Mouse (Mus musculus) brain, adult 2 months (tissue): ENCODE measurements around the gene Azin2.

Source experiments
- DNase-seq: peaks from one replicate; pipeline ENCODE4 v3.0.0; 2011; ENCODE audit warnings: low read depth, low spot score

The Azin2 gene

GRCm38 (mm10) chr4:128899332-128899731 lies 62.9 kb downstream of the Azin2 start:
- DNase-seq, result peak; percentile 91

GRCm38 (mm10) chr4:128897911-128898421 lies 64.3 kb downstream of the Azin2 start:
- peak; percentile 77 for DNase-seq

DNA sequence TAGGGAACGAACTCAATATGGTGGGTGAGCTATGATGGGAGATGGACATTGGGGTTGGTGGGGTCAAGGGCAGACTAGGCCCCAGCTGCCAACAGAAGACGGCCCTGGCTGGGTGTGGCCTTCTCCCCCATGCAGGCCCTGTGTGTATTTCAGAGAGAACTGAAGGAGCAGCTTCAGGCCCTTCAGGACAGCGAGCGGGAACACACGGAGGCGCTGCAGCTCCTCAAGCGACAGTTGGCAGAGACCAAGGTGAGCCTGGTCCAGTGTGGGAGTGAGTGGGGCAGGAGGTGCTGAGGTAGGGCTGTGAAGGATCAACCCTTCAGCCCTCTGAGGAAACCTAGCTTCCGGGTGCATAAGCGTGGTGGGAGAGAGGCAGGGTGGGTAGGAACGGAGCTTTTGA lies 65.6 kb downstream of the Azin2 start:
- DNase-seq, result no peak

GRCm38 (mm10) chr4:128895841-128896240 lies 66.4 kb downstream of the Azin2 start:
- DNase-seq, result no peak

GRCm38 (mm10) chr4:128894112-128894511 lies 68.1 kb downstream of the Azin2 start:
- DNase-seq, result no peak

DNA sequence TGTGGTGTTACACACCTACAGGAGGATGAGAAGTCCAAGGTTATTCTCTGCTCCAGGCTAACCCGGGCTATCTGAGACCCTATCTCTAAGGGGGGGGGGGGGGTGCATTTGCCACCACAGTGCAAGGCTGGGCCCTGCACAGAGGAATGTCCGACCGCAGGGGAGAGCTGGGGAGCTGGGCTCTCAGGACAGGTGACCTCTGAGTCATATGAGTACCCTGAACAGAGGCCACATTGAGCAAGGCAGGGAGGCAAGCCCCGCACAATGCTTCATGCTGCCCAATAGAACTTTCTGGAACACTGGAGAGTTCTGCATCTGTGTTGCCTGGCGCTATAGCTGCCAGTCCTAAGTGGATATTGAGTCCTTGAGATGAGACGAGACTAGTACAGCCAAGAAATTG lies 70.1 kb downstream of the Azin2 start:
- no peak for DNase-seq

DNA sequence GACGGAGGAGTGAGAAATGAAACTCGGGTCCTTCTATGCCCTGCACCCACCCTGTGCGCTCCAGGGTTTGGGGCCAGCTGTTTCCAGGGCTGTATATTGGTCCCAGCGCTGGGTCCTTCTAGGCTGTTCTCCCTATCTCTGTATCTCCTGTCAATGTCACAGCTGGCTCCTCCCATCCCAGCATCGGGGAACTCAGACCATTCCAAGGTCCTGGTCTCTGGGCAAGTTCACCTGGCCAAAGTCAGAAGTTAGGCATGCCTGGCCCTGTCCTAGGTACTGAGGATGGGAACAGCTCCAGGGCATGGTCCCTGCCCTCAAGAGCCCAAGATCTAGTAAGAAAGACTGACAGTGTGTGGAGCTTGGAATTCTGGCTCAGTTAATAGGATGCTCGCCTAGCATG lies 70.5 kb downstream of the Azin2 start:
- no peak for DNase-seq

DNA sequence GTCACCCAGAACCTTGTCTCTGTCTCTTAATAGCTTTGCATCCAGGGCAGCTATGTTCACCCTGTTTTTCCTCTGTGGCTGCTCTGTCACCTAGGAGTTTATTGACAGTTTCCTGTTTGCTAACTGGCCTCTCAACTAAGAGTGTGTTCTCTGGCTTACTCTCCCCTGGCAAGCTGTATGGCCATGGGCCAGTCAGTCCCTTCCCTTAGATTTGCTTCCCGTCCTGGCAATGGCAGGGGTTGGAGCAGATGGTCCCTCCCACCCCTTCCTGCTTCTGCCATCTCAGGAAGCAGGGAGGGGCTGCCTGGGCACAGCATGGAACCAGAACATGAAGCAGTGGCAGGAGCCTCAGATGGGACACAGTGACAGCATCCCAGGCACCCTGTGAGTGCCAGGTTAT lies 71.1 kb downstream of the Azin2 start:
- DNase-seq, result peak; percentile 99

- DNase-seq, result no peak
Observed at GRCm38 (mm10) chr4:128889752-128890630, 72.3 kb downstream of the Azin2 start.

DNA sequence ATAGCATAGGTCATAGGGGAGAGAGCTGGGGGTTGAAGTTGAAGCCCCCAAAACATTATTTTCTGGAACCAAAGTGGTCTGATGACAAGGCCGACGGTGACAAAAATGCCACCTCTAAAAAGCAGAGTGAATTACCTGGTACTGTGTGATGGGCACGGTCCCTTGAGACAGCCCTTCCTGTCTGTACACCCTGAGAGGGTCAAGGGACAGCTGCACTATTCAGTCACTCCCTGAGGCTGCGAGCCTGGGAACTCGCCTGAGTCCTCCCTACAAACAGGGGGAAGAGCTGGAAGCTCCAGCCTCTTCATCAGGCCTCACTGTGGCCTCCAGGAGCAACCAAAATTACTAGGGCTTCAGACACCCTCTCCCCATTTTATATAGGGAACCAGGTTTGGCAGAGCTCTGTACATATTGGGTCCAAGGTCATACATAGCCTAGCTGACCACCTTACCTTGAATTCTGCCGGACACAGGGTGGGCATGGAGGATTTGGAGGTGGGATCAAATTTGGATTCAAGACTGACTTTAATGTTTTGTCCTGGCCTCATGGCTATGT lies 73.7 kb downstream of the Azin2 start:
- no peak for DNase-seq

DNA sequence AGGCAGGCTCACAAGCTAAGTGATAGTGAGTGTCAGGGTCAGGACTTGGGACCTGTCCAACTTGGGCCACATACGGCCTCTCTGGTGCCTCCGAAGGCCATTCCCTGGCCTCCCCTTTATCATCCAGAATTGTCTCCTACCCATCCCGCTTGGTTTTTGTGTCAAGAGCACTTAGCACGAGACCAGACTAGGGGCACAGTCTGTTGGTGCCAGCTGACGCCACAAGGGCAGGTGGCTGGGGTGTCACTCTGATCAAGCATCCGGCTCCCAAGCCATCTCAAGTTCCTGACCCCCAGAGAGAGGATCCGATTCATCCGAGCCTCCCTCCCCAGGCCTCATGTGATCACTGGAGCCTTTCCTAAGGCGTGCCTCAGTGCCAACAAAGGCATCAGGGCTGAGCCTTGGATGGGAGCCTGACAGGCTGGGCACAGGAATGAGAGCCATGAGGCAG lies 74.6 kb downstream of the Azin2 start:
- DNase-seq, result peak; percentile 98

GRCm38 (mm10) chr4:128887026-128887425 lies 75.2 kb downstream of the Azin2 start:
- DNase-seq, result no peak

DNA sequence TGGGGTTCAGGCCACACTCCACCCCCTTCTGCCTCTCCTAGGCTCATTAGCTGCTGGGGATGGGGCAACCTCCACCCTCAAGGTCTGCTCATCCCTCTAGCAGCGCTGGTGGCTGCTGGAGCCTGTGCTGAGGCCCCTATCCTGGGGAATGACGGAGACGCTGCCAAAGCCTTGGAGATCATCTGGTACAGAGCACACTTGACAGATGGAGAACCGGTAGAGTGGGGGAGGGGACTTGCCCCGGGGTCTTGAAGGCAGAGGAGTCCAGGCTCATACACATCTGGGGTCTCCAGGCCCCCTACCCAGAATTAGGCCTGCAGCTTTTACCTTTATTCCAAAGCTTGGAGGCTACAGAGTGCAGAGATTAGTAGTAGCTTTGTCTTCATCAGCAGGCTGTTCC lies 75.7 kb downstream of the Azin2 start:
- peak; percentile 73 for DNase-seq

DNA sequence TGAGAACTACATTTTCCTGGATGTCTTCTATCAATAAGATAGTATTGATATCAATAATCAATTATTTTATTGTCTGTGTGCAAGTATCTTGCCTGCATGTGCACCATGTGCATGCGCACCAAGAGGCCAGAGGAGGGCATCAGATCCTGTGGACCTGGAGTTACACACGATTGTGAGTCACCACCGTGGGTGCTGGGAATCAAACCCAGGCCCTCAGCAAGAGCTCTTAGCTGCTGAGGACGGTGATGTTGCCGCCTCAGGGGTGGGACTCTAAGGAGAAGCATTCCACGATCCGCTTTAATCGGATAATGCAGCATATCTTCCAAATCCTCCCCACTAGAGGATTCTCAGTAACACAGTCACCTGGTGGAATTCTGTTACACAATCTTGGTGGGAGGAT lies 76.7 kb downstream of the Azin2 start:
- no peak for DNase-seq

- no peak for DNase-seq
Observed at GRCm38 (mm10) chr4:128884711-128885095, 77.5 kb downstream of the Azin2 start.

GRCm38 (mm10) chr4:128883801-128884710 lies 78.2 kb downstream of the Azin2 start:
- peak; percentile 90 for DNase-seq

DNA sequence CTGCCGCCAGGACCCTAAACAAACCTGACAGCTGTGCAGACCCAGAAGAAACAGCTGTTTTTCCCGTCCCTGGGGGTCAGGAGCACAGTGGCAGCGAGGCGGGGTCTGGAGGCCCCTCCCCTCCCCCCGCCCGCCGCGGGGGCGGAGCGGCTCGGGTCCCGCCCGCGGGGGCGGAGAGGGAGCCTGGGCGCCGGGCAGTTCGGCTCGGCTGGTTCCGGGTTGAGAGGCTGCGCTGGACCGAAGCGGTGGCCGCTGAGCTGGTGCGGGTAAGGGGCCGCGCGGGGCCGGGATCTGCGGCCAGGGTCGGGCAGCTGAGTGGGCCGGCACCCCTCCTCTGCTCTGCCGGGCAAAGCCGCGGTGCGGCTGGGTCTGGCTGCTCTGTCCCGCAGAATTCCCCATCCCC lies 78.9 kb downstream of the Azin2 start, which contains the start of gene Trim62:
Gene Trim62, plus strand, starts transcription at position 202 of the 403 bp plus-strand sequence.
- peak; percentile 85 for DNase-seq
